Comparison of ENCODE assay signal across 12 mouse cellular contexts in the genomic region with DNA sequence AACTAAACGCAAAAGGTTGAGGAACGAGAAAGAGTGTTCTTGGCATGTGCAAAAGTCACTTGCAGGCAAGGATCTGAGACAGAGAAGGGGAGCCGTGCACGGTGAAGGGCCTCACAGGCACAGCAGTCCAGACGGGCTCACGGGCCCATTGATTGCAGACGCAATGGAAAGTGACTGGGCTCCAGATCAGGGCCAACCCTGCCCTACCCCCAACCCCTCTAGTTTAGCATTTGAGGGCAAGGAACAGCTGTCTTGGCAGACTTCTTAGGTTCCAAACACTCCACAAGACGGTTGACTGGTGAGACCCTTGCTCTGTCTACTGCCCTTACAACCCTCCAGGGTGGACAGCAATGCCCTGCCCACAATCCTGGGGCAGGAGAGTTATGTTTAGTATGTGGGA. TPM values are rescaled to one million over a fixed set of nuclear protein-coding genes. Genes with fewer than 3 reads are reported as not detected.
DNase-seq lines count a peak whose midpoint lies in the region; ATAC-seq lines count a peak whose summit lies in the region.
"Had no signal": no experiment of that assay in that cellular context is flagged by ENCODE, and none has a peak within 500 bp of the region (broad histone marks: within the 10 kb centered on the region; RNA-seq: fewer than 3 reads in every experiment).

No protein-coding gene starts in this region.

- peak overlapping the region; percentile 90; the same call in 1 of the 2 replicates for H3K27ac ChIP-seq in forebrain, embryonic 10.5 days
- no peak overlapping the region for H3K27ac ChIP-seq in forebrain, embryonic 14.5 days (ENCODE audit: low read depth, low read length)
- no peak overlapping the region for H3K27ac ChIP-seq in kidney, embryonic 16.5 days (ENCODE audit: low read length)
- no peak overlapping the region for H3K27ac ChIP-seq in neural tube, embryonic 12.5 days
- no peak overlapping the region for H3K27ac ChIP-seq in neural tube, embryonic 15.5 days (replicated peaks)
- H3K27ac ChIP-seq: hindbrain, postnatal 0 days had no signal

- no peaks in the 10 kb centered on the region for H3K9me3 ChIP-seq in forebrain, embryonic 10.5 days
- no peaks in the 10 kb centered on the region for H3K9me3 ChIP-seq in forebrain, embryonic 14.5 days (replicated peaks; ENCODE audit: control insufficient read depth, low read length)
- H3K9me3 ChIP-seq in kidney, embryonic 16.5 days (ENCODE audit: low read length): no peaks in the 10 kb centered on the region
- no peaks in the 10 kb centered on the region for H3K9me3 ChIP-seq in neural tube, embryonic 12.5 days
- H3K9me3 ChIP-seq in neural tube, embryonic 15.5 days (replicated peaks): no peaks in the 10 kb centered on the region

- no peaks in the 10 kb centered on the region for H3K27me3 ChIP-seq in forebrain, embryonic 10.5 days (ENCODE audit: poor library complexity, severe bottlenecking)
- no peaks in the 10 kb centered on the region for H3K27me3 ChIP-seq in forebrain, embryonic 14.5 days (replicated peaks; ENCODE audit: control insufficient read depth, insufficient read depth, low read length)
- no peaks in the 10 kb centered on the region for H3K27me3 ChIP-seq in kidney, embryonic 16.5 days (ENCODE audit: insufficient read depth, low read length)
- H3K27me3 ChIP-seq in neural tube, embryonic 12.5 days (replicated peaks): no peaks in the 10 kb centered on the region
- no peaks in the 10 kb centered on the region for H3K27me3 ChIP-seq in neural tube, embryonic 15.5 days (replicated peaks)

- H3K4me3 ChIP-seq in forebrain, embryonic 10.5 days: no peak overlapping the region
- no peak overlapping the region for H3K4me3 ChIP-seq in forebrain, embryonic 14.5 days (ENCODE audit: low read depth, low read length)
- H3K4me3 ChIP-seq in kidney, embryonic 16.5 days (ENCODE audit: low read length): no peak overlapping the region
- no peak overlapping the region for H3K4me3 ChIP-seq in neural tube, embryonic 12.5 days
- no peak overlapping the region for H3K4me3 ChIP-seq in neural tube, embryonic 15.5 days (replicated peaks)

- ATAC-seq in forebrain, embryonic 14.5 days: no peak
- ATAC-seq in kidney, embryonic 16.5 days (ENCODE audit: low FRiP score, low TSS enrichment): no peak
- ATAC-seq in neural tube, embryonic 12.5 days (ENCODE audit: low FRiP score, low read depth): no peak
- no peak for ATAC-seq in neural tube, embryonic 15.5 days (ENCODE audit: low FRiP score)
- ATAC-seq: hindbrain, postnatal 0 days had no signal

- no peak overlapping the region for H3K9ac ChIP-seq in forebrain, embryonic 14.5 days (ENCODE audit: low read length)
- no peak overlapping the region for H3K9ac ChIP-seq in kidney, embryonic 16.5 days (replicated peaks; ENCODE audit: low read length)
- no peak overlapping the region for H3K9ac ChIP-seq in neural tube, embryonic 12.5 days
- no peak overlapping the region for H3K9ac ChIP-seq in neural tube, embryonic 15.5 days (replicated peaks)

- no peak for DNase-seq in forebrain, embryonic 10.5 days (ENCODE audit: extremely low spot score, low spot score)
- DNase-seq in forebrain, embryonic 14.5 days (ENCODE audit: low spot score): no peak
- DNase-seq in kidney, postnatal 10 days: peak; percentile 54
- DNase-seq in adrenal gland, adult 2 months: no peak
- no peak for DNase-seq in urinary bladder, adult 2 months (ENCODE audit: low spot score)
- DNase-seq: cerebellum, adult 11-12 months; right cerebral cortex, postnatal 14 days; thymus, postnatal 14 days had no signal

- H3K4me2 ChIP-seq in forebrain, embryonic 14.5 days (ENCODE audit: low read length): no peak overlapping the region
- H3K4me2 ChIP-seq in kidney, embryonic 16.5 days (replicated peaks; ENCODE audit: low read depth, low read length): no peak overlapping the region
- 0 out of 2 replicates have a peak overlapping the region, but pooled peaks have one; percentile 7 for H3K4me2 ChIP-seq in neural tube, embryonic 12.5 days (replicated peaks)
- no peak overlapping the region for H3K4me2 ChIP-seq in neural tube, embryonic 15.5 days

- peaks cover 9% of the 10 kb centered on the region; the same call in 1 of the 2 replicates for H3K36me3 ChIP-seq in forebrain, embryonic 10.5 days (replicated peaks)
- H3K36me3 ChIP-seq in forebrain, embryonic 14.5 days (ENCODE audit: control insufficient read depth, insufficient read depth, low read length): no peaks in the 10 kb centered on the region
- no peaks in the 10 kb centered on the region for H3K36me3 ChIP-seq in kidney, embryonic 16.5 days (ENCODE audit: insufficient read depth, low read length)
- no peaks in the 10 kb centered on the region for H3K36me3 ChIP-seq in neural tube, embryonic 12.5 days
- H3K36me3 ChIP-seq in neural tube, embryonic 15.5 days: no peaks in the 10 kb centered on the region

- WGBS in forebrain, embryonic 10.5 days: 77% methylated on average over 8 of the region's 8 CpGs
- 88% methylated on average over 8 of the region's 8 CpGs for WGBS in forebrain, embryonic 14.5 days
- WGBS in kidney, embryonic 16.5 days: 77% methylated on average over 8 of the region's 8 CpGs
- 81% methylated on average over 8 of the region's 8 CpGs for WGBS in neural tube, embryonic 12.5 days
- 78% methylated on average over 8 of the region's 8 CpGs for WGBS in neural tube, embryonic 15.5 days

- peaks cover 99% of the 10 kb centered on the region for H3K4me1 ChIP-seq in forebrain, embryonic 10.5 days
- peaks cover 48% of the 10 kb centered on the region for H3K4me1 ChIP-seq in forebrain, embryonic 14.5 days (ENCODE audit: control insufficient read depth, insufficient read depth, low read length)
- peaks cover 79% of the 10 kb centered on the region for H3K4me1 ChIP-seq in kidney, embryonic 16.5 days (ENCODE audit: insufficient read depth, low read length)
- peaks cover 83% of the 10 kb centered on the region for H3K4me1 ChIP-seq in neural tube, embryonic 12.5 days
- peaks cover 77% of the 10 kb centered on the region for H3K4me1 ChIP-seq in neural tube, embryonic 15.5 days

RNA-seq across cellular contexts. Expression of gene Idh2, which starts 41.7 kb away (rescaled TPM):
- 462 and 476 TPM in 2 replicates for polyA plus RNA-seq in forebrain, embryonic 10.5 days (2016; fragmentation: Nextera tagmentation; extraction: Ambion mirVana)
- 315 and 338 TPM in 2 replicates for polyA plus RNA-seq in forebrain, embryonic 14.5 days (2014; fragmentation: Nextera tagmentation; extraction: Ambion mirVana)
- polyA plus RNA-seq in kidney, embryonic 16.5 days (2015; fragmentation: Nextera tagmentation; extraction: Ambion mirVana): 782 and 850 TPM in 2 replicates
- polyA plus RNA-seq in neural tube, embryonic 12.5 days (2016; fragmentation: Nextera tagmentation; extraction: Ambion mirVana): 299 and 313 TPM in 2 replicates
- polyA plus RNA-seq in neural tube, embryonic 15.5 days (2015; fragmentation: Nextera tagmentation; extraction: Ambion mirVana): 200 and 267 TPM in 2 replicates
- 100 to 1,000 TPM in 1 of 2 experiments, 10 to 100 TPM in 1; 96.2 to 200 TPM for total RNA-seq in adrenal gland, adult 2 months (2021)
- polyA plus RNA-seq in adrenal gland, adult 2 months (2012; rRNA removed): 147 and 150 TPM in 2 replicates
- 86.8 and 101 TPM in 2 replicates for polyA plus RNA-seq in urinary bladder, adult 2 months (2012; rRNA removed)

RNA-seq across cellular contexts. Expression of gene Zfp710, which starts 48.9 kb away (rescaled TPM):
- 33.3 and 33.4 TPM in 2 replicates for polyA plus RNA-seq in forebrain, embryonic 10.5 days (2016; fragmentation: Nextera tagmentation; extraction: Ambion mirVana)
- 17.6 and 18.3 TPM in 2 replicates for polyA plus RNA-seq in forebrain, embryonic 14.5 days (2014; fragmentation: Nextera tagmentation; extraction: Ambion mirVana)
- polyA plus RNA-seq in kidney, embryonic 16.5 days (2015; fragmentation: Nextera tagmentation; extraction: Ambion mirVana): 22.6 and 24.7 TPM in 2 replicates
- polyA plus RNA-seq in neural tube, embryonic 12.5 days (2016; fragmentation: Nextera tagmentation; extraction: Ambion mirVana): 24.7 and 26.3 TPM in 2 replicates
- polyA plus RNA-seq in neural tube, embryonic 15.5 days (2015; fragmentation: Nextera tagmentation; extraction: Ambion mirVana): 11.6 and 13.9 TPM in 2 replicates
- total RNA-seq in adrenal gland, adult 2 months (2021): 10 to 100 TPM; 14.0 to 25.5 TPM
- 24.1 and 24.8 TPM in 2 replicates for polyA plus RNA-seq in adrenal gland, adult 2 months (2012; rRNA removed)
- 15.6 and 18.8 TPM in 2 replicates for polyA plus RNA-seq in urinary bladder, adult 2 months (2012; rRNA removed)
